Mouse (Mus musculus) limb, embryonic 14.5 days (tissue): ENCODE results near the gene Eef1g. TPM values are rescaled to one million over a fixed set of nuclear protein-coding genes. Genes with fewer than 3 reads are reported as not detected.

ENCODE experiments used
- ATAC-seq: fragments of 200-750 bp; cut with Nextera tagmentation; 2 replicates; pipeline ENCODE4 v1.8.0; 2017; ENCODE audit warnings: low read depth, moderate number of reproducible peaks, moderate TSS enrichment; ENCODE audit not compliant: low FRiP score
- DNase-seq: peaks from one replicate; pipeline ENCODE4 v3.0.0-alpha.2; 2015; ENCODE audit warnings: low spot score
- H3K27ac ChIP-seq: fragments of 300-500 bp; sonication (generic); replicated peaks from 2 replicates; pipeline ENCODE4 v1.5.1; 2014; ENCODE audit warnings: low read depth, mild to moderate bottlenecking, low read length, moderate library complexity, mixed read lengths
- H3K27me3 ChIP-seq: fragments of 300-500 bp; sonication (generic); 2 replicates; pipeline ENCODE4 v1.6.1; 2014; ENCODE audit warnings: low read length, mixed read lengths; ENCODE audit not compliant: control insufficient read depth, insufficient read depth
- H3K36me3 ChIP-seq: fragments of 300-500 bp; sonication (generic); 2 replicates; pipeline ENCODE4 v1.6.1; 2014; ENCODE audit warnings: mild to moderate bottlenecking, low read length, moderate library complexity, mixed read lengths; ENCODE audit not compliant: control insufficient read depth, insufficient read depth
- H3K4me1 ChIP-seq: fragments of 300-500 bp; sonication (generic); 2 replicates; pipeline ENCODE4 v1.6.1; 2014; ENCODE audit warnings: antibody characterized with exemption, low read length, mixed read lengths; ENCODE audit not compliant: control insufficient read depth, insufficient read depth
- H3K4me2 ChIP-seq: fragments of 300-500 bp; sonication (generic); replicated peaks from 2 replicates; pipeline ENCODE4 v1.6.1; 2014; ENCODE audit warnings: low read depth, mild to moderate bottlenecking, low read length, moderate library complexity; ENCODE audit not compliant: severe bottlenecking
- H3K4me3 ChIP-seq: fragments of 300-500 bp; sonication (generic); replicated peaks from 2 replicates; pipeline ENCODE4 v1.5.1; 2014; ENCODE audit warnings: low read length
- H3K9ac ChIP-seq: fragments of 300-500 bp; sonication (generic); 2 replicates; pipeline ENCODE4 v1.6.1; 2014; ENCODE audit warnings: mild to moderate bottlenecking, low read depth, low read length, moderate library complexity; ENCODE audit not compliant: severe bottlenecking
- H3K9me3 ChIP-seq: fragments of 300-500 bp; sonication (generic); 2 replicates; pipeline ENCODE4 v1.6.1; 2016; ENCODE audit warnings: low read length; ENCODE audit not compliant: control insufficient read depth
- POLR2A ChIP-seq: fragments of 200-500 bp; IDR thresholded peaks from 2 replicates; pipeline ENCODE4 v1.8.0; 2012; ENCODE audit warnings: inconsistent platforms, mild to moderate bottlenecking, moderate library complexity, borderline replicate concordance; ENCODE audit not compliant: insufficient read depth, insufficient read length; ENCODE audit errors: extremely low read depth
- whole genome bisulfite sequencing: fragments of 180-500 bp; shearing (Covaris S2); extraction: QIAGEN DNeasy Blood & Tissue Kit; methylation state at CpG from one replicate; pipeline ENCODE4 v1.1.7; 2014; 5-methylcytosine and 5-hydroxymethylcytosine counted together
- polyA plus RNA-seq, 2 experiments: library from polyadenylated mRNA; depleted of rRNA in 1 of 2; stranded (reverse) in 1 of 2; unstranded in 1 of 2; fragments of >200 nt; fragmentation: Nextera tagmentation in 1 of 2; extraction: Ambion mirVana in 1 of 2; gene quantifications; 2 replicates each; pipeline versions ENCODE4 v1.2.1 to v1.2.3; 2012 to 2014

Gene Eef1g
- polyA plus RNA-seq, 2 experiments = 499 to 577 TPM

- 9% methylated on average over 9 of the region's 9 CpGs for WGBS
- DNase-seq = no peak
- peak overlapping the region; percentile 71 for H3K27ac ChIP-seq
- peak overlapping the region; percentile 69 for H3K9ac ChIP-seq
- peak overlapping the region; percentile 68 for H3K4me3 ChIP-seq
- TF ChIP-seq POLR2A = no peak
- ATAC-seq = no peak
- H3K36me3 ChIP-seq = peaks cover 68% of the 10 kb centered on the region
- H3K4me2 ChIP-seq = peak overlapping the region; percentile 76
- no peaks in the 10 kb centered on the region for H3K27me3 ChIP-seq
- H3K4me1 ChIP-seq = peaks cover 8% of the 10 kb centered on the region
- H3K9me3 ChIP-seq = no peaks in the 10 kb centered on the region
Measured at GRCm38 (mm10) chr19:8954171-8954570, 12.7 kb upstream of the Eef1g start.

- ATAC-seq = no peak
- no peak for TF ChIP-seq POLR2A
- no peak overlapping the region for H3K9ac ChIP-seq
- H3K4me1 ChIP-seq = peaks cover 10% of the 10 kb centered on the region; the same call in 1 of the 2 replicates
- H3K27me3 ChIP-seq = no peaks in the 10 kb centered on the region
- H3K36me3 ChIP-seq = peaks cover 86% of the 10 kb centered on the region
- DNase-seq = no peak
- H3K9me3 ChIP-seq = no peaks in the 10 kb centered on the region
- H3K4me3 ChIP-seq = no peak overlapping the region
- no peak overlapping the region for H3K4me2 ChIP-seq
- 88% methylated on average over 2 of the region's 2 CpGs for WGBS
- H3K27ac ChIP-seq = no peak overlapping the region
Measured at GRCm38 (mm10) chr19:8962256-8962655, 4.6 kb upstream of the Eef1g start.

GRCm38 (mm10) chr19:8965075-8965474 lies 1.8 kb upstream of the Eef1g start:
- ATAC-seq = no peak
- Histone ChIP-seq H3K36me3 (peaks cover 76% of the 10 kb centered on the region), H3K27ac (no peak overlapping the region)

GRCm38 (mm10) chr19:8965771-8966170 lies 1.1 kb upstream of the Eef1g start:
- 79% methylated on average over 8 of the region's 8 CpGs for WGBS
- H3K36me3 ChIP-seq = peaks cover 76% of the 10 kb centered on the region
- peak overlapping the region; percentile 97 for H3K9ac ChIP-seq
- no peak for DNase-seq
- no peak for ATAC-seq
- no peak for TF ChIP-seq POLR2A
- no peaks in the 10 kb centered on the region for H3K9me3 ChIP-seq
- no peaks in the 10 kb centered on the region for H3K27me3 ChIP-seq
- peak overlapping the region; percentile 73 for H3K4me2 ChIP-seq
- H3K4me3 ChIP-seq = peak overlapping the region; percentile 92
- H3K27ac ChIP-seq = peak overlapping the region; percentile 97
- peaks cover 19% of the 10 kb centered on the region; the same call in 1 of the 2 replicates for H3K4me1 ChIP-seq

More at GRCm38 (mm10) chr19:8965075-8965474, 1.8 kb upstream of the Eef1g start:
- WGBS = 89% methylated on average over 11 of the region's 11 CpGs
- peaks cover 19% of the 10 kb centered on the region; the same call in 1 of the 2 replicates for H3K4me1 ChIP-seq
- TF ChIP-seq POLR2A = no peak
- DNase-seq = no peak
- peak overlapping the region; percentile 97; the same call in 1 of the 2 replicates for H3K9ac ChIP-seq
- peak overlapping the region; percentile 2; the same call in 1 of the 2 replicates for H3K4me3 ChIP-seq
- H3K27me3 ChIP-seq = no peaks in the 10 kb centered on the region
- no peaks in the 10 kb centered on the region for H3K9me3 ChIP-seq
- no peak overlapping the region for H3K4me2 ChIP-seq

- 27% methylated on average over 5 of the region's 5 CpGs for WGBS
- Histone ChIP-seq H3K4me1 (peaks cover 19% of the 10 kb centered on the region; the same call in 1 of the 2 replicates), H3K36me3 (peaks cover 77% of the 10 kb centered on the region), H3K9ac (peak overlapping the region; percentile 97), H3K4me3 (peak overlapping the region; percentile 92), H3K27me3 (no peaks in the 10 kb centered on the region), H3K27ac (peak overlapping the region; percentile 97), H3K4me2 (peak overlapping the region; percentile 73), H3K9me3 (no peaks in the 10 kb centered on the region)
- DNase-seq = no peak
- TF ChIP-seq POLR2A = no peak
- no peak for ATAC-seq
Measured at GRCm38 (mm10) chr19:8966198-8966589, 647 bp upstream of the Eef1g start.
